Comparison of ENCODE assay signal across 11 mouse cellular contexts in the genomic region with DNA sequence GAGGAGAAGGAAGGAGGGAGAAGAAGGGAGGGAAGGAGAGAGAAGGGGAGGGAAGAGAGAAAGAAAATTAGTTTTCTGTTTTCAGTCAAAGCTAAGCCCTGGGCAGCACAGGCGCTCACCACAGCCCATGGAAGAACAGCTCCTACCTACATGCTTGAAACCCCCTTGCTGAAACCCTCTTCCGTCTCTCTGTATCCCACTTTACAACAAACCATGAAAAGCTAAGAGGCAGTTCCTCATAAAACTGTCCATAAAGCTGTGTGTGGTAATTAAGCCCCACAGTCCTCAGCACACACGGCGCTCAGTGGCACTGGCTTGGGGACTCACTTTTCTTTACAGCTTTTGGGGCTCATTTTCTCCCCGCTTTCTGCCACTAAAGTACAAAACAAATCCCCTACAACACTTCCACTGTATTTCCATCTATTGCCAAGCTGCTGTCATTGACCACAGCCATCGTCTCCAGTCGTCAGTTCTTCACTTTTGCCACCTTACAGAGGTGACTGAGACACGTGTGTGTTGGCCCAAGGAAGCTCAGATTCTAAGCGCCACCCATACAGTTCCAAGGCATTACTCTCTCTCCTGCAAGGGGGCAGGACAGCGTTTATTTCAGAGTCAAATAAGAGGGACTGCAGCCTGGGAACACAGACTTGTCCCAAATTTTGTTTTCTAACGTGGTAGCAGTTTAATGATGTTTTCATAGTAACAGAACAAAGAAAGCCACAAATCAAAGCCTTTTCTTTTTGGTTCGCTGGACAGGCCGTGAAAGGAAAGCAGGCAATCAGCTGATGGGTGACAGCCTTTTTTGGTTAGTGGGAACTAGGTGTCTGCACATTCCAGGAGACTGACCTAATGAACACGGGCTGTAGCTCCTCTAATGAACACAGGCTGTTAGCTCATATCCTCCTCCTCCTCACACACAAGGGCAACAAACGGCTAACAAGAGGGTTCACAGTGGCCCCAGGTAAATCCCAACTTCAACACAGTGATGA. TPM values are rescaled to one million over a fixed set of nuclear protein-coding genes. Genes with fewer than 3 reads are reported as not detected.
A peak's percentile ranks its signal among the peaks of the same experiment; 100 is the strongest.
DNase-seq lines count a peak whose midpoint lies in the region; ATAC-seq and TF ChIP-seq lines count a peak whose summit lies in the region.
"Had no signal": no experiment of that assay in that cellular context is flagged by ENCODE, and none has a peak within 500 bp of the region (broad histone marks: within the 10 kb centered on the region; RNA-seq: fewer than 3 reads in every experiment).

No protein-coding gene starts in this region.

- H3K4me1 ChIP-seq in hindbrain, postnatal 0 days (ENCODE audit: insufficient read depth, low read length): no peaks in the 10 kb centered on the region
- 0 out of 2 replicates have a peak, but pooled peaks cover 2% of the 10 kb centered on the region for H3K4me1 ChIP-seq in hindbrain, embryonic 11.5 days (replicated peaks; ENCODE audit: control insufficient read depth, insufficient read depth, low read length)
- H3K4me1 ChIP-seq in neural tube, embryonic 12.5 days: peaks cover 23% of the 10 kb centered on the region
- peaks cover 86% of the 10 kb centered on the region for H3K4me1 ChIP-seq in limb, embryonic 10.5 days

- no peak overlapping the region for H3K4me3 ChIP-seq in hindbrain, postnatal 0 days (ENCODE audit: low read length)
- no peak overlapping the region for H3K4me3 ChIP-seq in hindbrain, embryonic 11.5 days (ENCODE audit: low read depth, low read length)
- H3K4me3 ChIP-seq in neural tube, embryonic 12.5 days: no peak overlapping the region
- H3K4me3 ChIP-seq in limb, embryonic 10.5 days: peak overlapping the region; percentile 22
- H3K4me3 ChIP-seq: erythroblast, embryonic 14.5 days had no signal

- no peak for ATAC-seq in hindbrain, postnatal 0 days
- no peak for ATAC-seq in hindbrain, embryonic 11.5 days (ENCODE audit: low FRiP score)
- 0 out of 2 replicates have a peak, but pooled peaks have one; percentile 41 for ATAC-seq in neural tube, embryonic 12.5 days (ENCODE audit: low FRiP score, low read depth)
- no peak for ATAC-seq in erythroblast, adult 5-6 weeks (replicated peaks; ENCODE audit: low FRiP score, poor library complexity, severe bottlenecking)

- no peak overlapping the region for H3K27ac ChIP-seq in hindbrain, postnatal 0 days
- no peak overlapping the region for H3K27ac ChIP-seq in hindbrain, embryonic 11.5 days (ENCODE audit: low read depth, low read length)
- no peak overlapping the region for H3K27ac ChIP-seq in neural tube, embryonic 12.5 days
- peak overlapping the region; percentile 74 for H3K27ac ChIP-seq in limb, embryonic 10.5 days

- peak; percentile 15 for DNase-seq in hindbrain, postnatal 0 days (ENCODE audit: low spot score)
- DNase-seq in hindbrain, embryonic 11.5 days (ENCODE audit: low spot score): no peak
- DNase-seq in neural tube, embryonic 10.5 days (ENCODE audit: extremely low spot score, low spot score): no peak
- DNase-seq in limb, embryonic 10.5 days (ENCODE audit: low spot score): peak; percentile 66
- DNase-seq in left cerebral cortex, adult 18-20 months (ENCODE audit: low spot score in 2 of 2): no peak
- DNase-seq: cerebellum, adult 8-10 months; gastrocnemius, postnatal 25 days had no signal

- H3K36me3 ChIP-seq in hindbrain, postnatal 0 days (ENCODE audit: insufficient read depth, low read length): no peaks in the 10 kb centered on the region
- no peaks in the 10 kb centered on the region for H3K36me3 ChIP-seq in hindbrain, embryonic 11.5 days (ENCODE audit: control insufficient read depth, insufficient read depth, low read length)
- no peaks in the 10 kb centered on the region for H3K36me3 ChIP-seq in neural tube, embryonic 12.5 days
- H3K36me3 ChIP-seq in limb, embryonic 10.5 days: peaks cover 21% of the 10 kb centered on the region

- WGBS in hindbrain, postnatal 0 days: 44% methylated on average over 15 of the region's 15 CpGs
- WGBS in hindbrain, embryonic 11.5 days: 53% methylated on average over 15 of the region's 15 CpGs
- 13% methylated on average over 15 of the region's 15 CpGs for WGBS in neural tube, embryonic 12.5 days
- 18% methylated on average over 15 of the region's 15 CpGs for WGBS in limb, embryonic 10.5 days

- TF ChIP-seq CTCF in hindbrain, postnatal 0 days (IDR thresholded peaks at IDR 0.05; ENCODE audit: low read depth): peak; percentile 13; the same call in 1 of the 2 replicates

- H3K27me3 ChIP-seq in hindbrain, postnatal 0 days (ENCODE audit: insufficient read depth, low read length): no peaks in the 10 kb centered on the region
- H3K27me3 ChIP-seq in hindbrain, embryonic 11.5 days (ENCODE audit: control insufficient read depth, insufficient read depth, low read length): no peaks in the 10 kb centered on the region
- no peaks in the 10 kb centered on the region for H3K27me3 ChIP-seq in neural tube, embryonic 12.5 days (replicated peaks)
- peaks cover 4% of the 10 kb centered on the region; the same call in 1 of the 2 replicates for H3K27me3 ChIP-seq in limb, embryonic 10.5 days (ENCODE audit: low read depth, poor library complexity, severe bottlenecking)

- no peaks in the 10 kb centered on the region for H3K9me3 ChIP-seq in hindbrain, postnatal 0 days (ENCODE audit: low read length)
- no peaks in the 10 kb centered on the region for H3K9me3 ChIP-seq in hindbrain, embryonic 11.5 days (ENCODE audit: control insufficient read depth, low read length)
- H3K9me3 ChIP-seq in neural tube, embryonic 12.5 days: no peaks in the 10 kb centered on the region
- no peaks in the 10 kb centered on the region for H3K9me3 ChIP-seq in limb, embryonic 10.5 days (replicated peaks)
- H3K9me3 ChIP-seq: megakaryocyte, embryonic 14.5 days had no signal

- H3K4me2 ChIP-seq in hindbrain, postnatal 0 days (ENCODE audit: low read depth, low read length): no peak overlapping the region
- no peak overlapping the region for H3K4me2 ChIP-seq in hindbrain, embryonic 11.5 days (replicated peaks; ENCODE audit: low read depth, low read length)
- no peak overlapping the region for H3K4me2 ChIP-seq in neural tube, embryonic 12.5 days (replicated peaks)

- H3K9ac ChIP-seq in hindbrain, postnatal 0 days (replicated peaks; ENCODE audit: low read length): no peak overlapping the region
- no peak overlapping the region for H3K9ac ChIP-seq in hindbrain, embryonic 11.5 days (ENCODE audit: low read depth, low read length)
- no peak overlapping the region for H3K9ac ChIP-seq in neural tube, embryonic 12.5 days

RNA-seq across cellular contexts. Expression of gene St6galnac3, which starts 22.9 kb away (rescaled TPM):
- total RNA-seq in hindbrain, postnatal 0 days (2014; rRNA removed): 5.0 and 9.9 TPM in 2 replicates
- 7.3 and 9.0 TPM in 2 replicates for polyA plus RNA-seq in hindbrain, postnatal 0 days (2015; fragmentation: Nextera tagmentation; extraction: Ambion mirVana)
- polyA plus RNA-seq in hindbrain, embryonic 11.5 days (2014; fragmentation: Nextera tagmentation; extraction: Ambion mirVana): 34.8 and 38.9 TPM in 2 replicates
- 29.2 and 34.8 TPM in 2 replicates for polyA plus RNA-seq in neural tube, embryonic 12.5 days (2016; fragmentation: Nextera tagmentation; extraction: Ambion mirVana)
- polyA plus RNA-seq in limb, embryonic 10.5 days (2016; fragmentation: Nextera tagmentation; extraction: Ambion mirVana): 53.3 and 53.6 TPM in 2 replicates
- total RNA-seq in left cerebral cortex, adult 18-20 months (2021): 10 to 100 TPM; 15.5 to 18.5 TPM
- total RNA-seq in erythroblast, adult 5-6 weeks (2015; ENCODE audit: low replicate concordance): 6.7 and 11.0 TPM in 2 replicates
- total RNA-seq in erythroblast, adult 5-6 weeks (2017; ENCODE audit: low replicate concordance): 3.7 and 6.6 TPM in 2 replicates

Comparison
In these comparisons a context has a peak if more than half of its experiments do, and no peak if none do; other contexts are left out.
1. DNase-seq: peak in hindbrain, postnatal 0 days (single experiment) and limb, embryonic 10.5 days (single experiment); none in hindbrain, embryonic 11.5 days (single experiment), neural tube, embryonic 10.5 days (single experiment) and left cerebral cortex, adult 18-20 months (0 of 2).